Mouse (Mus musculus) neural tube, embryonic 14.5 days (tissue): ENCODE data around the gene Eml5. TPM values are rescaled to one million over a fixed set of nuclear protein-coding genes. Genes with fewer than 3 reads are reported as not detected.

Experiments
- ATAC-seq: fragments of 200-750 bp; cut with Nextera tagmentation; 2 replicates; pipeline ENCODE4 v1.8.0; 2017; ENCODE audit warnings: low read depth, mild to moderate bottlenecking, moderate TSS enrichment, moderate library complexity
- H3K27ac ChIP-seq: fragments of 300-500 bp; sonication (generic); 2 replicates; pipeline ENCODE4 v1.5.1; 2014; ENCODE audit warnings: low read depth, mild to moderate bottlenecking, control low read depth, low read length, moderate library complexity, mixed read lengths
- H3K27me3 ChIP-seq: fragments of 300-500 bp; sonication (generic); 2 replicates; pipeline ENCODE4 v1.6.1; 2014; ENCODE audit warnings: low read length; ENCODE audit not compliant: control insufficient read depth, insufficient read depth
- H3K36me3 ChIP-seq: fragments of 300-500 bp; sonication (generic); 2 replicates; pipeline ENCODE4 v1.6.1; 2014; ENCODE audit warnings: low read length, mixed read lengths; ENCODE audit not compliant: control insufficient read depth, insufficient read depth
- H3K4me1 ChIP-seq: fragments of 300-500 bp; sonication (generic); 2 replicates; pipeline ENCODE4 v1.6.1; 2014; ENCODE audit warnings: low read length; ENCODE audit not compliant: control insufficient read depth, insufficient read depth
- H3K4me2 ChIP-seq: fragments of 300-500 bp; sonication (generic); 2 replicates; pipeline ENCODE4 v1.6.1; 2014; ENCODE audit warnings: mild to moderate bottlenecking, low read depth, low read length, control low read depth
- H3K4me3 ChIP-seq: fragments of 300-500 bp; sonication (generic); 2 replicates; pipeline ENCODE4 v1.5.1; 2014; ENCODE audit warnings: low read depth, low read length, control low read depth, mixed read lengths
- H3K9ac ChIP-seq: fragments of 300-500 bp; sonication (generic); replicated peaks from 2 replicates; pipeline ENCODE4 v1.6.1; 2014; ENCODE audit warnings: low read depth, mild to moderate bottlenecking, control low read depth, low read length, mixed read lengths
- H3K9me3 ChIP-seq: fragments of 300-500 bp; sonication (generic); 2 replicates; pipeline ENCODE4 v1.6.1; 2016; ENCODE audit warnings: low read length; ENCODE audit not compliant: control insufficient read depth
- WGBS: fragments of 180-500 bp; shearing (Covaris S2); extraction: QIAGEN DNeasy Blood & Tissue Kit; methylation state at CpG from one replicate; pipeline ENCODE4 v1.1.7; 2014; 5-methylcytosine and 5-hydroxymethylcytosine counted together
- polyA plus RNA-seq: library from polyadenylated mRNA; unstranded; fragments of >200 nt; fragmentation: Nextera tagmentation; extraction: Ambion mirVana; gene quantifications from 2 replicates; pipeline ENCODE4 v1.2.1, GENCODE M21; 2014

Eml5 gene
- 19.0 and 25.0 TPM in 2 replicates for polyA plus RNA-seq

DNA sequence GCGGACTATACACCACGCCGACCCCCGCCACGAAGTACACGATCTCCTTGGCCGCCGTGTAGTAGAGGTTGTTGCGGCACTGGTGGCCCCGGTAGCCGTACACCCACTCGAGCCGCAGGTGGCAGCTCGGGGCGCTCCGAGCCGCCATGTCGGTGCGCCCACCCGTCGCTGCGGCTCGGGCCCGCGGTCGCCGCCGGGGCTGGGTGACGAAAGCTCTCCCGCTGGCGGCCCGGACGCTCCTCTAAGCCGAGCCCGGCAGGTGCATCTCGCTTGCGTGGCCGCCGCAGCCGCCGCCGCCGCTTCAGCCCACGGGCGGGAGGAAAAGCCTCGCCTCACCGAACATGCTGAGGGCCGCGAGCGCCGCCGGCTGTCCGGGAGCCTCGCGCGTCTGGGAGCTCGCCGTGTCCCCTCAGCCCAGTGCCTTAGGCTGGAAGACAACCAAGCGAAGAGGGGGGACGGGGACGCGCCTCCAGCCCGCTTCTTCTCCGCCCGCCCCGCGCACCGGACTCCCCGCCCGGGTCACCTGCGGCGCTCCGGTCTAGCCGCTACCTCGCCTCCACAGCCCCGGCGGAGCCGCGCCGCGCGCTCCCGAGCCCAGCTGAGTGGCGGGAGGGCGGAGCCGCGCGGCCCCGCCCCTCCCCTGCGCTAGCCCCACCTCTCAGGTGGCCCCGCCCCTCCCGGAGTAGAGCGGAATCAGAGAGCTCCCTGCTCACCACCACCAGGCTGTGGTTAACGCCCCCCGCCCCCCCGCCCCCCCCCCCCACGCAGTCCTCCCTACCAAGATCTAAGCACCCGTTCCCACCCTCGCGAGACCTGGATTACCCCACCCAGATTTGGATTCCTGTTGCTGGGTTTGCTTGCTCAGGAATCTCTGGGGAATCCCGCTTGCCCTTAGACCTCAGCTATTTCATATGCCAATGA, at the start of gene Eml5:
Gene Eml5 (minus strand): TSS at position 604 of the 921 bp plus-strand sequence.
- Histone ChIP-seq H3K4me1 (peaks cover 9% of the 10 kb centered on the region; the same call in 1 of the 2 replicates), H3K36me3 (no peaks in the 10 kb centered on the region), H3K9me3 (no peaks in the 10 kb centered on the region), H3K27ac (peak within 1 kb of the TSS; percentile 77), H3K9ac (peak within 1 kb of the TSS; percentile 66), H3K4me2 (peak within 1 kb of the TSS; percentile 45), H3K27me3 (no peaks in the 10 kb centered on the region), H3K4me3 (peak within 1 kb of the TSS; percentile 74)
- WGBS = 2% methylated on average over 55 of the region's 101 CpGs
- peak; percentile 93 for ATAC-seq

DNA sequence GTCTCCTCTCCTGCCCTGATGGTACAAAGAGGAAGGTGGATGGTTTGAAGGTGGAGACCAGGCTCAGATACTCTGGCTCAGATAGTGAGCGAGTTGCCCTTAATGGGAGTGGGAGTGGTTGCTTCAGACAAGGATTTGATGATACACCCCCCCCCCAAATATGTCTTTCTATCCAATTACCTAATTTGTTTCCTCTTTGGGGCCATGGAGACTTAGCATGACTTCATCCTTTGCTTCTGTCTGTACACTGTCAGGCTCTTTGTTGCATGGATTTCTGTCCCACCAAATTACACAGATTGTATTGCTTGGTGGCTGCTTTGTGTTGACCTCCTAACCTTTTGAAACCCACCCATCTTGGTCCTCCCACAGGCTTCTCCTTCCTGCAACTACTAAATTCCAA, 31.6 kb upstream of the Eml5 start:
- H3K4me3 ChIP-seq = no peak overlapping the region
- H3K9ac ChIP-seq = no peak overlapping the region
- H3K9me3 ChIP-seq = no peaks in the 10 kb centered on the region
- ATAC-seq = no peak
- H3K4me1 ChIP-seq = no peaks in the 10 kb centered on the region
- H3K4me2 ChIP-seq = no peak overlapping the region
- no peak overlapping the region for H3K27ac ChIP-seq
- H3K36me3 ChIP-seq = no peaks in the 10 kb centered on the region
- WGBS = 95% methylated on average over 1 of the region's 1 CpGs
- H3K27me3 ChIP-seq = no peaks in the 10 kb centered on the region

DNA sequence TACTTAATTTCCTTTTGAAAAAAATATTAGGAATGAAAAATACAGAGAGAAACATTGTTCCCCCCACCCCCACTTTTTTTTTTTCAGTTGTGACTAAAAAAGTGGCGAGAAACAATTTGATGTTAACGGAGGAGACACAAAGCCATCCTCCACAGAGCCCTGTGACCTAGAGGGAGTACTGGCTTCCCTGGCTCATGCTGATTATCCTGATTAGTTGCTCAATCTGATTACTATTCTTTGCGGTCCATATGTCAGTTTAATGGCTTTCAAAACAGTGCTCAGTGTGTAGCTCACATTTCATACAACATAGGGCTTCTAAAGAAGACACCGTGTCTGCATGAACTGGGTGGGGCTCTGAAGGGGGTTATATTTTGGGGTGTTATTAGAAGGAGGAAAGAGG, 31.2 kb upstream of the Eml5 start:
- H3K9ac ChIP-seq = no peak overlapping the region
- H3K9me3 ChIP-seq = no peaks in the 10 kb centered on the region
- no peak for ATAC-seq
- H3K36me3 ChIP-seq = no peaks in the 10 kb centered on the region
- no peak overlapping the region for H3K4me2 ChIP-seq
- H3K4me1 ChIP-seq = no peaks in the 10 kb centered on the region
- 77% methylated on average over 4 of the region's 4 CpGs for WGBS
- no peaks in the 10 kb centered on the region for H3K27me3 ChIP-seq
- no peak overlapping the region for H3K27ac ChIP-seq
- no peak overlapping the region for H3K4me3 ChIP-seq

DNA sequence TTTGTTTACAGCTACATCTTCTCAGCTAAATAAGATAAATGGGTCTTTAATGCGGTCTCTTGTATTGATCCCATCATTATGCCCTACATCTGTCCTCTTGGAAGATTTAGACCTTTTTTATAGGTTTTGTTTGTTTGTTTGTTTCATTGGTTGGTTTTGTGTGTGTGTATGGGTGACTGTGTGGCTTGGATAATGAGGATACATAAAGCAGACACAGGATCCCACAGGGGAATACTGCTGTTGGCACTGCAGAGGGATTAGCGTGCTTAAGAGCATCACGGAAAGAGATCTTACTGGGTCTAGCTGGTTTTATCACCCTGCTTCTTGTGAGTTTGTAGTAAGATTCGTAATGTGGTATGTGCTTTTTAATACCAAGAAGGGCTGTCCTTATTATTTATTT, 29.9 kb upstream of the Eml5 start:
- Histone ChIP-seq H3K4me1 (no peaks in the 10 kb centered on the region), H3K4me2 (no peak overlapping the region), H3K9ac (no peak overlapping the region), H3K9me3 (no peaks in the 10 kb centered on the region), H3K36me3 (no peaks in the 10 kb centered on the region), H3K27me3 (no peaks in the 10 kb centered on the region), H3K27ac (no peak overlapping the region), H3K4me3 (no peak overlapping the region)
- ATAC-seq = no peak
- 55% methylated on average over 4 of the region's 4 CpGs for WGBS

DNA sequence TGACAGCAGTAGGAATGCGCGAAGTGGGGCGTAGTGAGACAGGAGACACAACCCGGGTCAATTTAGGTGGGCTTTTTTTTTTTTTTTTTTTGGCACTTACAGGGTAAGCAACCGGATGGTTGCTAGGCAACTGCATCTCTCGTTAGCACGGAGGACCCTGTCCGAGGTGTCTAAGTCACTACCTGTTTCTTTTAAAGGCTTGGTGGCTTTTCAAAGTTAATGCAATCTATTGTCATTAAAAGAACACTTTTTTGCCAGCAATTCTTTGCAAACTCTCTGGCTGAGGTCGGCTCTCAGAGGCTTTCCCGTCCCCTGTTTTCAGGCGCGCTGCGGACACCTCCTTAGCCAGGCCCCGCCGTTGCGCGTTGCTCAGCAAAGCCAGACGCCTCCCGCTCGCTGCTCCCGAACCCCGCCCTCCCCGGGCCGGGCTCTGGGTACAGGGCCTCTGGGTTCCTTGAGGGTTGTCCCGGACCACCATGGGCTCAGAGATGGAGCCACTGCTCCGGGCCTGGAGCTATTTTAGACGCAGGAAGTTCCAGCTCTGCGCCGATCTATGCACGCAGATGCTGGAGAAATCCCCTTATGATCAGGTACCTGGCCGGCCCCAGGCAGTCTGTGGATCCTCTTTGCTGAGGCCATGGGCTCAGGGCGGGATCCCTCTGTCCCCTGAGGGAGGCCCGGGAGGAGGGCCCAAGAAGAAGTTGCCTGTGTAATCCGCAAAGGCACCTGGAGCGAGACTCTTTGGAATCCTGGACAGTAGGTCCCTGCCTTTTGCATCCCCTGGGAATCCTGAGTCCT, 19.1 kb upstream of the Eml5 start, which contains the start of gene Ttc8:
Gene Ttc8 (plus strand): TSS at position 381 of the 798 bp plus-strand sequence.
- Histone ChIP-seq H3K4me1 (peaks cover 8% of the 10 kb centered on the region; the same call in 1 of the 2 replicates), H3K36me3 (no peaks in the 10 kb centered on the region), H3K4me2 (peak within 1 kb of the TSS; percentile 84), H3K9ac (peak within 1 kb of the TSS; percentile 81), H3K9me3 (no peaks in the 10 kb centered on the region), H3K27me3 (no peaks in the 10 kb centered on the region), H3K27ac (peak within 1 kb of the TSS; percentile 82), H3K4me3 (peak within 1 kb of the TSS; percentile 78)
- ATAC-seq = peak; percentile 97
- WGBS = 0% methylated on average over 35 of the region's 35 CpGs

DNA sequence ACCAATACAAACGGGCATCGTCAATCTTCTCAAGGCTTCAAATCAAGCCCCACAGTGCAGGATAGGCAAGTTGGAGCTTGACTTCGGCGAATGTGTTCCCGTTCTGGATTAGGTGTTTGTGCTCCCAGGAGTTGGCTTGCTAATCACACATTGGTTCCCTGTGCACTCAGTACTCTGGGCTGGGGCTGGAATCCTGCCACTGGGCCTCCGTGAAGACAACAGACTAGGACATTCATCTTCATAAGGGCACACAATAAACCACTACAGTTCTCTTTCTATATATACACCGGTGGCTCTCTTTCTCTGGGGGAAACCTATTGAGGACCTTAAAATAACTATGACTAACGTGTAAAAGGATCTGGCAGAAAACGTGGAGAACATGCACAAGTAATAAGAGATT, 8.8 kb upstream of the Eml5 start:
- Histone ChIP-seq H3K27me3 (no peaks in the 10 kb centered on the region), H3K36me3 (no peaks in the 10 kb centered on the region), H3K4me1 (no peaks in the 10 kb centered on the region), H3K4me2 (no peak overlapping the region), H3K9me3 (no peaks in the 10 kb centered on the region), H3K9ac (no peak overlapping the region), H3K4me3 (no peak overlapping the region), H3K27ac (no peak overlapping the region)
- ATAC-seq = no peak
- 58% methylated on average over 9 of the region's 9 CpGs for WGBS

DNA sequence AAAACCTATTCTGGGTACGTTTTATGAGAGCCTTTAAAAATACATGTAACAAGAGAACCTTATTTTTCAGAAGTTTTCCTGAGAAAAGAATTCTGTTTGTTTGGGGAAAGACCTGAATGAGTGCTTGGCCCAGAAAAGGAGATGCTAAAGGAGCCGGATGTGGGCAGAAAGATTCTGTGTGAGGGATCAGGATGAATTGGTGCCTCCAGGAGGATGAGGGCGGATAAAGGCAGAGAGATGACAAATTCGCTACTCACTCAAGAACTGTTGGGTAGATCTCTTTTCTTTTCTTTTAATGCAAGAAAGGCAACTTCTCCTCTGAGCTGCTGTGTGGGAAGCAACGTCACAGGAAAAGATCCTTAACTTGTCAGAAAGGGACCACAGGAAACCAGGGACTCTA, 4.2 kb upstream of the Eml5 start:
- H3K4me3 ChIP-seq = no peak overlapping the region
- no peak for ATAC-seq
- H3K27me3 ChIP-seq = no peaks in the 10 kb centered on the region

DNA sequence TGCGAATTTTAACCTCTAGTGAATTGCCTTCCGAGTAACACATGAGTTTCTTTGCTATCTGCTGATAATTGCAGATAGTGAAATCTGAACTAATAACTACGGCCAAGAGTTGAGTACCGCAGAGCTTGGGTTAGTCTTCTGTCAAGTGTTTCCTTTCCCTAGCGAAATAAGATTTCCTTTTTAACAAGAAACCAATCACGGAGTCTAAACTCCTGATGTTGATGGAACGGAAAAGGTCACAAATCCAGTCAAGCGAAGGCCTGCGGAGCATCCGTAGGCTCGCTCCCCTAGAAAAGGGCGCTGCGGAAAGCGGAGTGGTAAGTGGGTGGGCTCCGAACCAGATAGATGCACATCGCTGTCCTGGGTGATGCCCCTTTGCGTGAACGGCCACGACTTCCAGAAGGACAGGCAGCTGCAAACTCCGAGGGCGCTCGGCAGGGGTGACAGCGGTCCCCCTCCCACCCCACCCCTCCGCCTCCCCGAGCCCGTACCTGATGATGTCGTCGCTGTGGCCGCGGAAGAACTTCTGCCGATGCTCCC, 873 bp downstream of the Eml5 start:
- Histone ChIP-seq H3K4me2 (peak overlapping the region; percentile 45), H3K27me3 (no peaks in the 10 kb centered on the region), H3K9me3 (no peaks in the 10 kb centered on the region), H3K27ac (peak overlapping the region; percentile 77), H3K4me3 (peak overlapping the region; percentile 74), H3K4me1 (peaks cover 9% of the 10 kb centered on the region; the same call in 1 of the 2 replicates), H3K36me3 (no peaks in the 10 kb centered on the region), H3K9ac (peak overlapping the region; percentile 66)
- ATAC-seq = peak; percentile 61
- WGBS = 2% methylated on average over 31 of the region's 31 CpGs

More for the DNA sequence above, 4.2 kb upstream of the Eml5 start:
- Histone ChIP-seq H3K27ac (no peak overlapping the region), H3K9ac (no peak overlapping the region), H3K9me3 (no peaks in the 10 kb centered on the region), H3K4me1 (no peaks in the 10 kb centered on the region), H3K4me2 (no peak overlapping the region), H3K36me3 (no peaks in the 10 kb centered on the region)
- WGBS = 85% methylated on average over 5 of the region's 5 CpGs
